Mouse (Mus musculus): ENCODE measurements around the gene Hmg20a.

DNA sequence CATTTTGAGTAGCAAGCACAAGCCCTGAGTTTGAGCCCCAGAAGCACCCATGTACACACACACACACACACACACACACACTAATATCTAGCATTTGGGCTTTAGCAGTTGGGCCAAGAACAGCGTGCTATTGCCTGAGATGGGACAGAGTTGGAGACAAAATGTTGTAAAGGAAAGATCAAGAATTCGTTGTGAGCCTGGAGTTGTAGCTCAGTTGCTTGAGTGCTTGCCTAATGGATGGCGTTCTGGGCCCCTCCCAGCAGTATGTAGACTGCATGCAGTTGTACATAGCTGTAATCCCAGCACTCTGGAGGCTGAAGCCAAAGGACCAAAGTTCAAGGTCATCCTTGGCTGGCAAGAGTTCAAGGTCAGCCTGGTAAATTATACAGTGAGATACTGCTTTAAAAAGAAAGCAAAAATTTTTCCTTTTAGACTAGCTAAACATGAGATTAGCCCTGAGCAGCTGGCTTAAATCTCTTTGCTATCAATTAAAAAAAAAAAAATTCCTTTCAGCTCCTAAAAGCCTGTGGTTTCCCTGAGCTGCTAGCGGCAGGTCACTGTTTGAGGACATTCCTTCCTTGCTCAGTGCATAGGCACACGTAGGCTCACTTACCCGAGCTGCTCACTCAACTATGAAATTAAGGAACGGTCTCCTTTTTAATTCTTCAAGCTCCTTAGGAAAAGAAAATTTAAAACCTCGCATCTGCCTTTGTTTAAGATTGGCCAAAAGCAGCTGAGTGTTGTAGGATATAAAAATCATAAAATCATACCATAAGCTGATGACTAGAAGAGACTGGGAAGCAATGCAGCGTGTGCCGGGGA is 83.5 kb downstream of the Hmg20a start:
- TF ChIP-seq CTCF (IDR thresholded peaks at IDR 0.05) (no peak), EP300 (IDR thresholded peaks at IDR 0.05) (peak; percentile 23; the same call in 1 of the 2 replicates)

Data from lung, postnatal 0 days (tissue).